Mouse (Mus musculus) frontal cortex, postnatal 36 days (tissue): ENCODE results near the gene Mtm1.
"Not testable (repeated sequence)": the region's sequence is repeated elsewhere in the genome, so short reads cannot be mapped to it uniquely, and the experiment has no call there.

Experiments
- DNase-seq, 2 experiments: peaks; one replicate each; pipeline ENCODE4 v3.0.0; 2022; ENCODE audit warnings: low spot score in 2 of 2

Mtm1 gene

DNA sequence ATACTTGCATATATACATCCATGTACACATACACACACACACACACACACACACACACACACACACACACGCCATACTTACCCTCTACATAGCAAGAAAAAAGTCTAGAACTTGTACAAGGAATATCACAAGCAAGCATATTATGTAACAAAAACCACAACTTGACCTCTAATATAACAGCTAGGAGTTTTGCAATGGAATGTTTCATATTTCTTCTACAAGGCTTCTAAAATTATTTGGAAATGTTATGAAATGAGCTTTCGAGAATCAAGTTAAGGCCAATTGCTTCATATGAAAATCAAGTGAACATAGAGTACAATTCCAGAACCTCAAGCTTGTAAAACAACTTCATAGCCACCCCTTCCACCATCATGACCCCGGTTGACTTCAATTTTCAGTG is 74.9 kb downstream of the Mtm1 start:
- DNase-seq, result no peak

DNA sequence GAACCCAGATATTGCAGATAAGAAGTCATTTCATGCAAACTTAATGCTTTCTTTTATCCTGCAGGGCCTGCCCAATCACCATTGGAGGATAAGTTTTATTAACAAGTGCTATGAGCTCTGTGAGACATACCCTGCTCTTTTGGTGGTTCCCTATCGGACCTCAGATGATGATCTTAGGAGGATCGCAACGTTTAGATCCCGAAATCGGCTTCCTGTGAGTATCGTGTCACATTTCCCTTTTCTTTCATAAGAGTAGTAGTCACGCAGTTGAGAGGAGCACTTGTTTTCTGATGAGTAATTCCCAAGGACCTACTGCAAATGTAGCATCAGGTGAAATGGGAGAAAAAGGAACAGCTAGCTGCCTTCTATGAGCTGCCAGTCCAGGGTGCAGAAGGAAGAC is 76.5 kb downstream of the Mtm1 start:
- no peak for DNase-seq

- DNase-seq, result peak in 1 of 2 experiments; percentile 28
Observed at GRCm38 (mm10) chrX:71294191-71294590, 83.6 kb downstream of the Mtm1 start.

DNA sequence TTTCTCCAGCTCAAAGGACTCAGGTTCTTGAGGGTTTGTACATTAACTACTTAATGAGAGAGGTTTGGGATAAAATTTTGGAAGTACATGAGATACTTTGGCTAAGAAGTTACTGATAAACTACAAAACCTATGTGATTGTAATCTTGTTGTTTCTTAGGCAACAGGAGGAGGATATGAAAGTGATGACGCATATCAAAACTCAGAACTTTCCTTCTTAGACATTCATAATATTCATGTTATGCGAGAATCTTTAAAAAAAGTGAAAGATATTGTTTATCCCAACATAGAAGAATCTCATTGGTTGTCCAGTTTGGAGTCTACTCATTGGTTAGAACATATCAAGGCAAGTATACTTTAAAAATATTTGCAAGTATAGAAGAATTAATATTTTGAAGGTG is 85.4 kb downstream of the Mtm1 start:
- DNase-seq, result no peak

GRCm38 (mm10) chrX:71302148-71302547 is 91.6 kb downstream of the Mtm1 start:
- no peak for DNase-seq

DNA sequence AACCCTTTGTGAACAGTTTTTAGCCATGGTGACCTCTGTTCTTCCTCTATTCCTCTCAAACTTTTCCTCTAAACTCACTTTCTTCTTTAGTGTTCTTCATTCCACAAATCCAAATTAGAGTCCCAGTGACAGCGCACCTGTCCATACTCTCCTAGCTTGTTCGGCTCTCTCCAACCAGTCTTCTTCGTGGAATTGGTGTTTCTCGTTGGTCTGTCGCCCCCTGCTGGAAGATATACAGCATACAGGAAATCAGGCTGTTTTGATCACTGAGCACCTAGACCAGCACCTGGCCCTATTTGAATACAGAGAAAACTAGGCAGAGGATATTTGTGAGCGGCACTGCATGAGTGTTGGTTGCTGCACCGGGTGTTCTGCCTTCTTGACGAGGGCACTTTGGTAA is 100.7 kb downstream of the Mtm1 start:
- DNase-seq, result peak; percentile 4 to 31

- DNase-seq, result peak in 1 of 2 experiments; percentile 18
Observed at GRCm38 (mm10) chrX:71314380-71314779, 103.8 kb downstream of the Mtm1 start.

GRCm38 (mm10) chrX:71352033-71352432 is 141.5 kb downstream of the Mtm1 start:
- no peak for DNase-seq

DNA sequence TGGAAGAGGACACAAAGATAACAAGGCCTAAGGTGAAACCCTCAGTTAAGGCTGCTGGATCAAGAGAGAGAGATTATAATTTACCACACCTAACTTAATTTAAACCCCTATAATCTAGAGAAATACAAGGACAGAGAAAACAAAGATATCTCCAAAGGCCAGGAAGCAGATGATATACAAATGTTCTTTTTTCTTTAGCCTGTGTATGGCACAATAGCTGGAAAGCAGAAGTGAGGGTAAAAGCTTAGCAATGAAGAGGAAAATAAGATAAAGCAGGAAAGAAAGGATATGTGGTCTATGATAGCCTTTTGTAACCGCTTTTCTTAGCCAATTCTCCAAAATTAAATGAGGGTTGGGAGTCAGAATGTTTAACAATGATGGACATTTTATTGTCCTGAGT is 144.8 kb downstream of the Mtm1 start:
- DNase-seq, result no peak

DNA sequence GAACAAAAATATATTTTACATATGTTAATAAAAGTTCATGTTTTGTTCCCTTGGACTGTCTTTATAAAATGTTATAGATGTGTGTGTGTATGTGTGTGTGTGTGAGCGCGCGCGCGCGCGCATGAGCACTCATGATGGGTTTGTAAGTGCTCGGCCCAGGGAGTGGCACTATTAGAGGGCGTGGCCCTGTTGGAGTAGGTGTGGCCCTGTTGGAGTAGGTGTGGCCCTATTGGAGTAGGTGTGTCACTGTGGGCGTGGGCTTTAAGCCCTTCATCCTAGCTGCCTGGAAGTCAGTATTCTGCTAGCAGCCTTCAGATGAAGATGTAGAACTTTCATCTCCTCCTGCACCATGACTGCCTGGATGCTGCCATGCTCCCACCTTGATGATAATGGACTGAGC is 151.2 kb downstream of the Mtm1 start:
- DNase-seq, result not testable (repeated sequence)

DNA sequence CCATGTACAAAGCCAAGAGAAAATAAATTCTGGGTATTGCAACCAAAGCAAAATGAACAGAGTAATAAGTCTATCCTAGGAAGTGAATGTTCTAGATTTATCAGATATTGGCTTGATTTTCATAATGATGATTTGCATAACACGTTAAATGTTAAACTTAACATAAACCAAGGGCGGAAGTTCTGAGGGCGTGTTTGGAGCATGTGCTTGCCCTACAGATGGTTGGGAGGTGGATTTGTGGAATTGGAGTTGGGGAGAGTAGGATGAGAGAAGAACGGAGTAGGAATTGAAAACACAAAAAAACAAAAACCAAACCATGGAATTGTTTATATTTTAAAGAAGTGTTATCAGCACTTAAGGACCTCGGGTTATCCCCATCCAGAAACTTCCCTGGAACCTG is 153.5 kb downstream of the Mtm1 start:
- peak; percentile 30 to 34 for DNase-seq

GRCm38 (mm10) chrX:71364554-71364991 is 154.0 kb downstream of the Mtm1 start, which contains the start of gene Mtmr1:
Gene Mtmr1 (plus strand): TSS chrX:71364760.
- DNase-seq, result peak; percentile 64 to 72

DNA sequence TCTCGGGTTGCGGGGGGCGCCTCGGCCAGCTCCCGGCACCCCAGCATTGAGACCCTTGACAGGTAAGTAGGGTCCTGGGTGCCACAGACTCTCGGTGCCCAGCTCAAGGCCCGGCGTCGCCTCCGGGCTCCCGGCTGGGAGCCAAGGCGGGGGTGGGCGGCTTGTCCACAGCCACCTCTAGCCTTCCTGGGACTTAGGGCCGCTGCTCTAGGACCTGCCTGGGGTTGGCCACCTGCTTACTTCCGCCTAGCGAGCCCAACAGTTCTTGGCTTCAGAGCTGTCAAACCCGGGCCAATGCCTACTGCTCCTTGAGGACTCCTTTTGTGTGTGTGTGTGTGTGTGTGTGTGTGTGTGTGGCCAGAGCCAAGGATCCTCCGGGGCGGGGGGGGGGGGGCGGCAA is 154.4 kb downstream of the Mtm1 start:
- peak; percentile 11 for DNase-seq
